Mouse (Mus musculus): ENCODE data around the gene Car3.
"Not testable (repeated sequence)": the region's sequence is repeated elsewhere in the genome, so short reads cannot be mapped to it uniquely, and the experiment has no call there.

Gene Car3

DNA sequence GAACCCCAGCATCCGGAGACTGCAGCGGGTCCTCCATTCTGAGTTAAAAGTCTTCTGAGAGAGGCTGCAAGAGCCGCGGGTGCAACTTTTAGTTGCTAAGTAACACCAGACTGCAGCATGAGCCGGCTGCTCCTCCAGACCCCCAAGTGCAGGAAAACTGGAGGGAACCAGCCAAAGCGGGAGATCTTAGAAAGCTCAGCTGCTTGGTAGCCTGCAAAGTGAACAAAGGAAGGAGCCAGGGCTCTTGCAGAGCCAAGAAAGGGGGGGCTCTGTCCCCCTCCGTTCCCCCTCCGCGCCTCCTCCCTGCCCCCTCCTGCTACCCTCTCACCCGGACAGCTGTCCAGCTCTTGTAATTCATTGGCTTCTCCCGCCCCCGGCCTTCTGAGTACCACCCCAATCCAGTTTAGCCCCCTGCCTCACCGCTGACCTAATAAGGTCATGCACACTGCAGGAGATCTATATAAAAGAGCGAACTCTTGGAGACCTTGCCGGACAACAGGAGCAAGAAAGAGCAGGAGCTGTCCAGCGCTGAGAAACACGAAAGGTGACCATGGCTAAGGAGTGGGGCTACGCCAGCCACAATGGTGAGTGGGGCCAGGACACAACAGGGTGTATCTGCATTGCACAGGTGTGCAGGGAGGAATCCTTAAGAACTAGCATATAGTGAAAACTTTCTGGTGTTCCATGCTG, at the start of gene Car3:
Gene Car3, plus strand, starts transcription at position 491 of the 690 bp plus-strand sequence.
- DNase-seq (ENCODE audit: low spot score) = no peak

DNA sequence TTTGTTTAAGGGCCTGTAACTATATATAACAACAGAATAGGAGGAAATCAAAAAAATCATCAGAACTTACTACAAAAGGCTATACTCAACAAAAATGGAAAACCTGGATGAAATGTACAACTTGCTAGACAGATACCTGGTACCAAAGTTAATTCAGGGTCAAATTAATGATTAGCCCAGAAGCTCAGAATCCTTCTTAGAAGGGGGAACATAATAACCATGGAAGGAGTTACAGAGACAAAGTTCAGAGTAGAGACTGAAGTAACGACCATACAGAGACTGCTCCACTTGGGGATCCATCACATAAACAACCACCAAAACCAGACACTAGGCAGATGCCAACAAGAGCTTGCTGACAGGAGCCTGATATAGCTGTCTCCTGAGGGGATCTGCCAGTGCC, 47.9 kb upstream of the Car3 start:
- DNase-seq (ENCODE audit: low spot score) = not testable (repeated sequence)

DNA sequence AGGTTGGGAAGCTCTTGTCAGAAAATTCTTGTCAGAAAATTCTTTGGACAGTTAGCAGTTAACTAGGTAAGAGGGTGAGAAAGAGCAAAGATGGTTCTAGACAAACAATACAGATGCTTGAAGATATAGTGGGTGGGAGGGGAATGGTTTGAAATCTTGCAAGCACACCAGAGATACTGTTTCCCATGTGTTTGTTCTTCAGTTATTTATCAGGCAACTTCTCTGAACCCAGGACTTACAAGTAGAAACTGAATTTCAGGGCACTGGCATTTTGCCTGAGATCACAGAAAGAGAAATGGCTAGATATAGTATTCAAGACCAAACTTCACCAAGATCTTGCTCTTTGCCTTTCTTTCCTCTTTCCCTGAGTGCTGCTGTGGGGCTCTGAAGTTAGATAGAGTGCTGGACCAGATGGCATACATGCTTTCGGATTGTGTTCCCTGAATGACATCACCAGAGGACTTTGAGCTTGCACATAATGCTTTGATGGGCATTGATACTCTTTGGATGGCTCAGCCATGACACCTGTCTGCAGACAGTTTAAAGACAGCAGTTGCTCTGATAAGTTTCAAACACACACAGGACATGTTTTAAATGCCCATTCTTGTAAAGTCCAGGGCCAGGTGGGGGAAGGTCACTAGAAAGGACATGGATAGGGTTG, 43.3 kb upstream of the Car3 start:
- DNase-seq (ENCODE audit: low spot score) = no peak

DNA sequence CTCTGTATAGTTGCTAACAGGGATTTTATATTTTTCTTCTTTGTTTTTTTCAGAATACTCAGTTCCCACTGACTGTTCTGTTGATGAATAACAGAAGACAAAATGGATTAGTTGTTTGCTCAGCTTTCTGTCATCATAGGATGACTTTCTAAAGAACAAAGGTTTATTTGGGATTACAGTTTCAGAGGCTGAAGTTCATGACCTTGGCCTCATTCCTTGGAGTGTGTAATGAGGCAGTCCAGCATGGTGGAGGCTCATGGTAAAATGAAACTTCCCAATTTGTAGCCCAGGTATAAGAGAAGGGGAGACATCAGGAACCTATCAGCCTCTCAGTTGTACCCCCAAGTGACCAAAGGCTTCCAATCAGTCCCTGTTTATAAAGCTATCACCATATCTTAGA, 34.4 kb upstream of the Car3 start:
- no peak for DNase-seq (ENCODE audit: low spot score)

DNA sequence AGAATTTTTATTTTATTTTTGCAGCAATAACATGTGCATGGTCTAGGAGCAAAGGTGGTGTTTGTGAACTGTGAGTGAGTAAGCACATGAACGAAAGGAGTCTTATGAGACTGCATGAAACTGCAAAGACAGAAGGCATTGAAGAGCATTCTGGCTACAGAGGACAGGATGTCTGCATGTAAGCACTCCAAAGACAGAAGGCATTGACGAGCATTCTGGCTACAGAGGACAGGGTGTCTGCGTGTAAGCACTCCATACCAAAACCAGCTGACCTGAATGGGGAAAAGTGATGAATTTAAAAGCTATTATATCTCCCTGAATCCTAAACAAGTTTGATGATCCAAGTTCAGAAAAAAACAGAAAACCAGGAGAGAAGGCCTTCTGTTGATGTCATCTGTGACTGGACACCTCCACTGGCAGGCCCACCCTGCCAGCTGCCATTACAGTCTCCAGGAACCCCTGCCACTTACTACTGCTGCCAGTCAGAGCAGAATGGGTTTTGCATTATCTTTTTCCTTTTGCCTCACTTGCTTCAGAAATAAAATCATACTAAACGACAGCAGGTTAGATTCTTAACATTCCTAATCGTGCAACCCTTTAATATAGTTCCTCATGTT, 32.0 kb upstream of the Car3 start:
- no peak for DNase-seq (ENCODE audit: low spot score)

DNA sequence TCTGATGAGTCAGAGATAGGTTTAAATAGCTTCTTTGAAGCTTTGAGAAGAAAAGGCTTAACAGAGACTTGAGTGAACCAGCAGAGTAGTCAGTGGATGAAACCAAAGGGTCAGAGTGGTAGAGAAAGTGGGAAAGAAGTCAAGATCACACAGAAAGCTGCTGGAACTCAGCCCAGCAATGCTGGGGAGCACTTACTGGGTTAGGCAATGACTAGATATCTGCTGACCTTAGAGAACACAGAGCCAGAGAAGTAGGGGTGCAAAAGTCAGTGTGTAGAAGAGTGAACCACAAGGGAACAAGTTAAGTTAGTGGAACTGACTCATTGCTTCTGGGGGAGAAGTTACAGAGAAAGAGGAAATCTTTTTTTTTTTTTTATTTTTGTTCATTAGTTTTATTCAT, 30.5 kb upstream of the Car3 start:
- no peak for DNase-seq (ENCODE audit: low spot score)

DNA sequence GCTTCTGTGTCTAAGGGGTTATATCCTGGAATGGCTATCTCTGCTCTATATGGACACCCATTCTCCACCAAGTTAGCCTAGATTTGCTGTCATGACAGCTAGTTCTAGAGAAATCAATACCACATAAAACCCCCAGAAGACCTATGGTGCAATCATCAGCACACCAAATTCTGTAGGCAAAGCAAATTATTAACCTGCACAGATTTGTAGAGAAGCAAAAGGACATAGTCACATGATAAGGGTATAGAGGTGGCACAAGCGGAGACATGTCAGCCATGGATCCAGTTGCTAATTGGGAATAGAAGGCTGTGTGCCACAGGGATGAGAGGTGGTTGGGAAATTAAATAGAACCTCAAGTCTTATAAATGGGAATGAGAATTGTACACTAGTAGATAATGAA, 24.4 kb upstream of the Car3 start:
- DNase-seq (ENCODE audit: low spot score) = no peak

DNA sequence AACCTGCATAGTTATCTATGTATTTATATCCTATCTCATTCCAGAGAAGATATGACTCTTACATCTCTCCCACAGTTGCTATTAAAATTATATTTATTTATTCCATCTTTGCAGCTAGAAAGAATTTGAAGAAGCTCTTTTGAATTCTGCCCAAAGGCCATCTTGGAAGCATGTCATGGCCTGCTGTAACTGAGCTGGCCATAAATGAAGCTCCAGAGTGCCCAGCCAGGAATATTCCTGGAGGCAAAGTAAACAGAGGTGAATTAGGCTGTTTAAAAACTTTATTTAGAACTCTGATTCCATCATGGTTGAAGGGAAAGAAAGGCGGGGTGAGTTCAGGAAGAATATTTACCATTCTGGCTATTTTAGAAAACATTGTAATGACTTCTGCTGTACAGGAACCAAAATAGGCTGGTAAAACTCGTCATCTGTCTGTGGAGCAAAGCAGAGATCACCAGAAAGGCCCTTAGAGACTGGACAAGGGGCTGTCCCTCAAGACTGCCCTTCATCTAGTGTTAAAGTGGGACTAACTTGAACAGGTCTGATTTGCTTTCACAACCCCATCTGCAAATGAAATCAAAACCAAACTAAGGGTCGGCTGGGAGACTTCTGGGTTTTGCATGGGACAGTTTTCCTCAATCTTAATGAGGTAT, 23.7 kb upstream of the Car3 start:
- DNase-seq (ENCODE audit: low spot score) = no peak

DNA sequence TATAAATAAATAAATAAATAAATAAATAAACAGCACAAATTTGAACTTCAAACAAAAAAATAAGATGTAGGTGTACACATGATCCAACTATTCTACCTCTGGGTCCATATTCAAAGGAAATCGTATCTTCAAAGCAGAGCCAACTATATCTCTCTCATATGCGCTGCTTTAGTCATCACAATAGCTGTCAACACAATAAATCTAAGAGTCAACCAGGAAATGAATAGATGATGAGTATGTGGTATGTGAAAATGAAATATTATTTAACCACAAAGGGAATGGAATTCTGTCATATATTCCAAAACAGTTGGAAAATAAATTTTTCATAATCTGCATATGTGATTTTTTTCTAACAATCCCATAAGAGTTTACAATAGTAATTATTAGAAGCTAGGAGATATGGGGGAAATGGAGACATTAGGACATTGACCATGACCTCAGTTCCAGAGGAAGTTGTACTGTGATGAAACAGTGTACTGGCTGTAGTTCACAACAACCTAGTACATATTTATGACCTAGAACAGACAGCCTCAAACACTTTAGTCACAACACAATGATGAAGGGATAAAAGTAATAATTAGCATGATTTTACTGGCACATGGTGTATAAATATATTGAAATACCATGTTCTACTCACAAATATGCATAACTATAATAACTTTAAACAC, 14.6 kb upstream of the Car3 start:
- no peak for DNase-seq (ENCODE audit: low spot score)

DNA sequence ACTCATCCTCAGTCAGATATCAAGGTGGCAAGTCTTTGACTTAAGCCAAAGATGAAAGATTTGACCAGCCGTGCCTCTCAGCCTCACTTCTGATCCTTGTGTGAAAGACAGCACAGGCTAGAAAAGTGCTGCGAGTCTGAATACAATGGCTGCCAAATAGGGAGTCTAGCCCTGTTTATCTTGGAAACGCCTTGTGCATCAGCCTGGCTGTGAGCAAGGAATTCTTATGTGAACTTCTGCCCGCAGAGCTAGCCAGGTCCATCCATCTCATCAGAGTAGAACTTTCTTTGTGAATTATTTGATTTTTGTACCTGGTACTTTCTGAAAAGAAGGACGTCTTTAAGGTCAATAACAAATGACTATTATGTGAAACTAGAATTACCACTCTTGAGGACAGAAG, 9.3 kb upstream of the Car3 start:
- DNase-seq (ENCODE audit: low spot score) = no peak

DNA sequence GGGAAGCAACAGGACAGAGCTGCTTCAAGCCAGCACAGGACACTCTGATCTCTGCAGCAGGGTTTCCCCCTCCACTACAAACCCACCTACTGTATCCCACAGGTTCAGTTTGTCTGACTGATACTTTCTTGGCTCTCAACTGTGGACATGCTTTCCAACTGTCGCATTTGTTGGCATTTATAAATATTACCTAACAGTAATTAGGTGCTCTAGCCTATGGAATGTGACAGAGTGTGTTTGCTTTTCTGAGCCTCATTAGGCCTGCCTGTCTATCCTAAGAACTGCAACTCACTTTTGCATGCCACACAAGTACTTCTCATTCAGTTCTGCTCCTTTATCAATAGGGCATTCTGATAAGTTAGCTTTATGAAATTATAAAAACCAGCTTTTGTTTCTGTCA, 8.9 kb upstream of the Car3 start:
- no peak for DNase-seq (ENCODE audit: low spot score)

DNA sequence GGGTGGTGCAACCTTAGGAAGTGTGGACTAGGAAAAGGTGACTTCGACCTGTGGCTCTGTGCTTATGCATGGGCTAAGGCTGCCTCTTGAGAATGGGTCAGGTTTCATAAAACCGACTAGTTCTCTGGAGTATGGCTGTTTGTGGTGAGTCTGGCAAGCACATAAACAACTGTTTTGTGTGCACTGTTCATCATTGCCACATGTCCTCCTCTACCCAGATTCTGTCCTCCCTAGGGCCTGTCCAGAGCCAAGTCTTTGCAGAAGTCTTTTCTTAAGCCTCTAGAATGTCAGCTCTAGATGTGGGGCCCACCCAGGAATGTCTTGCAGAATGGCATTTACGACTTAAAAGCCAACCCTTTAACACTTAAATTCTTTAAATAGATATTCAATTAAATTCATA, 5.4 kb upstream of the Car3 start:
- no peak for DNase-seq (ENCODE audit: low spot score)

DNA sequence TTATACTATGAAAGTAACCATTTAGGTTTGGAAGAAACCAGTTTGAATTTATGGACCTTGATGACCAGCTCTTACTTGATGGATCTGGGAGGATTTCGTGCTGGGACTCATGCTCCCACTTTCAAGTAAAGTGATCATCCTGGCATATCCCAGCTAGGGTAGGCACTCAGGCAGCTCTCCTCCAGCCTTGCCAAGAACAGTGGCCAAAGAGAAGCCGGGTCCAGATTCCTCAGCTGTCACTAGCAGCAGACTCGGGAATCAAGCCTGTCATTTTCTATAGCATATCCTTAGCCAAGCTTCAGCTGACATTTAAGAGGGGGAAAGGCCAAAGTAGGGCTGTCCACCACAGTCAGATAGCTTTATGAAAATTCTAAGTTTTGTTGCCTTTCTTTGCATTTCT, 3.0 kb upstream of the Car3 start:
- no peak for DNase-seq (ENCODE audit: low spot score)

DNA sequence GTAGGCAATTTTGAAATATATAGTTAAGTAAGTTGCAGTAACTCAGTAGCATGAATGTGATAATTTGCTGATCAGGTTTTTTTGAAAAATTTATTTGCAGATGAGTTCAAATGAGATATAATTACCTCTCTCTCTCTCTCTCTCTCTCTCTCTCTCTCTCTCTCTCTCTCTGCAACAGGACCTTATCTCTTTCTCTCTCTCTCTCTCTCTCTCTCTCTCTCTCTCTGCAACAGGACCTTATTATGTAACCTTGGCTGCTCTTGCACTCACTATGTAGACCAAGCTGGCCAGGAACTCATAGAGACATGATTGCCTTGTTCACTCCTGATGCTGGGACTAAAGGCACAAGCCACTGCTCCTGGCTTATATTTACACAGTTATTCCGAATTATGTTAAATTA, 2.1 kb upstream of the Car3 start:
- no peak for DNase-seq (ENCODE audit: low spot score)

DNA sequence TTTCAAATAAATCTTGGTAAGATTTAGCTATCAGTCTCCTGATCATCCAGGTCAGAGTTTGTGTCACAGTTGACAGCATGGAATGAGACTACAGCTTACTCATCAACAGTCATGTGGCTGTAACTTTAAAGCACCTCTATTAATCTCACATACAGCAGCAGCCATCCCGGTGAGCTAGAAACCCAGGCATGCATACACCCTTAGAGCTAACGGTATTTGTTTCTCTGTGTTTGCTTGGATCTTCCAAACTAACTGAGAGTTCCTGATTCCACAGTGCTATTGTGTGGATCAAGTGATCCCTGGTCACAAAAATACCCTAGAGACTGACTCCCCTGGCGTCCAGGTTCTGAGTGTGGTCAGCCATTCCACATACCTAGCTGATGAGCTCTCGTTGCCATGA, 1.5 kb upstream of the Car3 start:
- no peak for DNase-seq (ENCODE audit: low spot score)

DNA sequence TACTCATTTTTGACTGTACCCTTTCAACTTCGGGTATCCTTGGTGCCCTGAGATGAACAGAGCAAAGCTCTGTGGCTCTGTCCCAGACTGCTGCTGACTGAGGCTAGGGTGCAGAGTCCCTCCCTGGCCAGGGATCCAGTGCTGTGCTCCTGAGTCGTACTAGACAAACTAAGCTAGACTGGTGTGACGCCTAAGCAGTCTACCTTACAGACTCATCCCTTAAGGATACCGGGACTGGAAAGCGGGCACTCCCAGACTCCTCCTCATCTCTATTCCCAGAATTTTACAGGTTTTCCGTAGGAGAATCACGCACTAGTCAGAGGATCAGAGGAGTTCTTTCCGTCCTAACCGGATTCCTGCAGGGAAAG, 674 bp upstream of the Car3 start:
- DNase-seq (ENCODE audit: low spot score) = no peak

DNA sequence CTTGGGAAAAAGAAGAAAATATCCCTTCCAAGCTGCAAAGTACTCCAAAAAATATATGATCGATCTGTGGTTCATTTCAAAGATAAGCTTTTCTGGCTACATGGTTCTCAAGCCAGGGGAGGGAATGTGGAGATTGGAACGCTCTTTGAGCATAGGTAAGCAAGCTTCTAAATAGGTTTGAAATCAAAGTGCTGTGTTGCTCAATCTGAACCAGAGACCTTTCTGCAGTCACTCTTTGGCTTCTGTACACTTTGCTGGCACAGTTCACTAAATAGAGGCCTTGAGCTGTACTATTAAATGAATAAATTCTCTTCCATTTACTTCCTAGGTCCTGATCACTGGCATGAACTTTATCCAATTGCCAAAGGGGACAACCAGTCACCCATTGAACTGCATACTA, 610 bp downstream of the Car3 start:
- no peak for DNase-seq (ENCODE audit: low spot score)

DNA sequence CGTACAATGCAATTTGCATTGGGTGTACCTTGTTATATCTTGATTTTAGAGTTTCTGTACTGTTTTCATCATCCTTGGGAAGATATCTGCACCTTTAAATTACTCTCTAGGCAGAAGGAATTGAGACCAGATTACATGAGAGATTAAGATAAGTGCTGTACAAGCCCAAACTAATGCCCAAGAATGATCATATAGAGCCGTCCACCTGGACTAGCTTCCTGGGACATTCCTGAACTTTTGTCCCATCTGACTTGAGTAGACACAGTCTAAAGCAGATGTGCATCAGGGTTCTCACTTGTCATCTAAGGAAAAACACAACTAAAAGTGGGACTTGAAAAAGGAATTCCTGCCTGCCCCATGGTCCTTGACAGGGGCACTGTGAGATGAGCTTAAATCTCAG, 2.6 kb downstream of the Car3 start:
- no peak for DNase-seq (ENCODE audit: low spot score)

DNA sequence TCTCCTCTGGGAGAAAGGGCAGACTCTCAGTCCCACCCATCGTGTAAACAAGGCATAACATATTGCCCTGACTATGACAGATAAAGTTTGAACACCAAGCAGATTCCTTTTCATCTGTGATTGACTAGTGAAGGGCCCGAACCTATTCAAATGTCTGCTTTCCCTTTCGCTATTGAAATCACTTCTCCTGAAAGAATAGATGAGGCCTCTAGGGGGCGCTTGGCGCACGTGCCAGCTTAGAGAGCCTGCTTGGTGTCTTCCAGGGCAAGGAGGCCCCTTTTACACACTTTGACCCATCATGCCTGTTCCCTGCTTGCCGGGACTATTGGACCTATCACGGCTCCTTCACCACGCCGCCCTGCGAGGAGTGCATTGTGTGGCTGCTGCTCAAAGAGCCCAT, 6.5 kb downstream of the Car3 start:
- peak; percentile 76 for DNase-seq (ENCODE audit: low spot score)

DNA sequence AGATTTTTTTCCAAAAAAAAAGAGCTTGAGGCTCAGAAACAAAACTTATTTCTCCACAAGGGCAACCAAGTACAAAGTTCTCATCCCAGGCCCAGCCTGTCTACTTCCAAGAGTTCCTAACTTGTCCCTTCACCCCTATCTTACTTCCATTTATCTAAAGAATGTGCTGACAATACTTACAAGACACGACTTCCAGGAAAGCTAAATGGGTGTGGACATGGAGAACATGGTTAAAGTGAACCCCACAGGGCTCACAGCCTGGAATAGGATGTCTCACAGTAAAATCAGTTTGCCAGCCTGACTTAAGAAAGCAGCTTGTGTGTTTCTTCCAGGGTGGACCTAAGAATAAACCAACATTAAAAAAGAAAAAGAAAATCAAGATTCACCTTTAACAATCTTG, 7.2 kb downstream of the Car3 start:
- no peak for DNase-seq (ENCODE audit: low spot score)

DNA sequence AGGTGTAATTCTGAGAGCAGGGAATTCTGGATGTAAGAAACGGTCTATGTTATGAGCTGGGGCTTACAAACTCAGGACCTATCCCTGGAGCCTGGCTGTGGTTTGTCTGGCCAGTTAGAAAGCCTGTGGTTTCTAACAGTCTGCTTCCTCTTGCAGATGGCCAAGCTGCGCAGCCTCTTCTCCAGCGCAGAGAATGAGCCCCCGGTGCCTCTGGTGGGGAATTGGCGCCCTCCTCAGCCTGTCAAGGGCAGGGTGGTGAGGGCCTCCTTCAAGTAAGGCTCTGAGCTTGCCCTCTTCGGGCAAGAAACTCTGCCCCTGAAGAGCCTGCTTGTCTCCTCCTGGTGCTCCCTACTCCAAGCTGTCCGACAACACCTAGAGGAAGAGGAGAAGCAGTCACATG, 8.1 kb downstream of the Car3 start:
- no peak for DNase-seq (ENCODE audit: low spot score)

DNA sequence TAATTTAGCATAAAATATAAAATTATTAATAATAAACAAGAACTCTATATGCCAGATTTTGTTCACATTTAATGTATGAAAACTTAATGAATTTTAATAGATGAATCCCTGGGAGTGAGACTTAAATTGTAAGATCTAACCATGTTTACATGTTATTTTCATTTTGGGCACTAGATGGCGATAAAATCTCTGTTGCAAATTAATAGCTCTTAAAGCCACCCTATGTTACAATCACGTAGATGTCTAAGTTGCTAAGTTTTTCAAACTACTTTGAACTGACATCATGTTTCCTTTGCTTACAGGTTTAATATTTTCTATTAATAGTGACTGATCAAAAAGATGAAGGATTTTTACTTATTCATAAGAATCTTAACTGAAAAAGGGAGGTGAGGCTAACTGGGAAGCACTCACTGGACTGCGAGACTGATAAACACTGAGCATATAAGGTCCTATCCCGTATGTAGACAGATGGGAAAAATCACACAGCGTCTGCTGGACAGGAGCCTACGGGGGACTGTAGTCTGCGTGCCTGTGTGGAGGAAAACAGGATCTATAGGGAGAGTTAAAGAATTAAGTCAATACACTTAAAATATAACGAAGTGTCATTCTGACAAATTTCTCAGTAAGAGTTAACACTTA, 11.2 kb downstream of the Car3 start:
- no peak for DNase-seq (ENCODE audit: low spot score)

All from layer of hippocampus, adult 11-12 months (tissue).